ENCODE assay signal across 8 mouse cellular contexts in the genomic region with DNA sequence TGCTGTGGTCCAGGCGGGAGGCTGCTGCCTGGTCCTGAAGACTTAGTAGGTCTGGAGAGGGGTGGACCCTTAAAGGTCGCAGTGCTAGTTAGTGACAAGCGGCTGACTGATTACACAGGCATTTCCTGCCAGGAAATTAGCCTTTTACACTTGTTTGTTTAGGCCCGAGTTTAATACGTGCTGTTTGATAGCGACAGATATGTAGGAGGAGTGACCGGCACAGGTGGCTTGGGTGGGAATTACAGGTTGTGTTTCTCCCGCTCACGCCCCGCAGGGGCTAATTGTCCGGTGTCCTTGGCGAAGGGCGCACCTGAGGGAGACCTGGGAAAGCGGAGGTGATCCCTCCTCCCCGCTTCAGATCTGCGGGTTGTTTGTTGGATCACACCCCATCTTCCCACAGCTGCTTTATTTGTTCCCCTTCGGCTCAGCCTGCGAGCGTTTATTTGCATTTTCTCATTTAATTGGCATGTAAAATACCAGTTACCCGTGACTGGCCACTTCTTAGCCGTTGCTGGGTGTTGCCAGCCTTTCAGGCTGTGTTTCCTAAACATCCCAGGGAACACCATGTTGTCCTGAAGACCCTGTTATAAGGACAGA. TPM values are rescaled to one million over a fixed set of nuclear protein-coding genes. Genes with fewer than 3 reads are reported as not detected.
A peak's percentile ranks its signal among the peaks of the same experiment; 100 is the strongest.
DNase-seq lines count a peak whose midpoint lies in the region; ATAC-seq and TF ChIP-seq lines count a peak whose summit lies in the region.

No protein-coding gene starts in this region.

- peak overlapping the region; percentile 45 for H3K4me2 ChIP-seq in forebrain, embryonic 12.5 days
- peak overlapping the region; percentile 51 for H3K4me2 ChIP-seq in kidney, embryonic 16.5 days (replicated peaks; ENCODE audit: low read depth, low read length)
- H3K4me2 ChIP-seq in neural tube, embryonic 14.5 days (ENCODE audit: low read depth, low read length): peak overlapping the region; percentile 46

- no peak overlapping the region for H3K9ac ChIP-seq in forebrain, embryonic 12.5 days
- peak overlapping the region; percentile 7 for H3K9ac ChIP-seq in kidney, embryonic 16.5 days (replicated peaks; ENCODE audit: low read length)
- peak overlapping the region; percentile 37; the same call in 1 of the 2 replicates for H3K9ac ChIP-seq in neural tube, embryonic 14.5 days (replicated peaks; ENCODE audit: low read depth, low read length)

- H3K9me3 ChIP-seq in forebrain, embryonic 12.5 days: no peaks in the 10 kb centered on the region
- no peaks in the 10 kb centered on the region; the same call in 1 of the 2 replicates for H3K9me3 ChIP-seq in kidney, embryonic 16.5 days (ENCODE audit: low read length)
- no peaks in the 10 kb centered on the region for H3K9me3 ChIP-seq in neural tube, embryonic 14.5 days (ENCODE audit: control insufficient read depth, low read length)

- H3K27ac ChIP-seq in layer of hippocampus, adult 2 months: no peak overlapping the region
- no peak overlapping the region for H3K27ac ChIP-seq in forebrain, embryonic 12.5 days
- H3K27ac ChIP-seq in kidney, embryonic 16.5 days (ENCODE audit: low read length): no peak overlapping the region
- H3K27ac ChIP-seq in neural tube, embryonic 14.5 days (ENCODE audit: low read depth, low read length): no peak overlapping the region

- no peak for ATAC-seq in forebrain, embryonic 12.5 days (ENCODE audit: low FRiP score)
- ATAC-seq in kidney, embryonic 16.5 days (ENCODE audit: low FRiP score, low TSS enrichment): 0 out of 2 replicates have a peak, but pooled peaks have one; percentile 49
- no peak; the same call in 1 of the 2 replicates for ATAC-seq in neural tube, embryonic 14.5 days (ENCODE audit: low read depth)

- H3K4me3 ChIP-seq in layer of hippocampus, adult 2 months: peak overlapping the region; percentile 24; the same call in 1 of the 2 replicates
- no peak overlapping the region; the same call in 1 of the 2 replicates for H3K4me3 ChIP-seq in forebrain, embryonic 12.5 days (replicated peaks)
- H3K4me3 ChIP-seq in kidney, embryonic 16.5 days (ENCODE audit: low read length): peak overlapping the region; percentile 21
- H3K4me3 ChIP-seq in neural tube, embryonic 14.5 days (ENCODE audit: low read depth, low read length): peak overlapping the region; percentile 15; the same call in 1 of the 2 replicates

- H3K4me1 ChIP-seq in forebrain, embryonic 12.5 days: peaks cover 24% of the 10 kb centered on the region
- peaks cover 11% of the 10 kb centered on the region for H3K4me1 ChIP-seq in kidney, embryonic 16.5 days (ENCODE audit: insufficient read depth, low read length)
- peaks cover 5% of the 10 kb centered on the region for H3K4me1 ChIP-seq in neural tube, embryonic 14.5 days (ENCODE audit: control insufficient read depth, insufficient read depth, low read length)

- no peak for TF ChIP-seq CTCF in layer of hippocampus, adult 2 months (conservative IDR thresholded peaks at IDR 0.05)

- DNase-seq in layer of hippocampus, adult 2 months (ENCODE audit: low spot score in 2 of 2): no peak
- DNase-seq in layer of hippocampus, postnatal 36 days: no peak
- no peak for DNase-seq in adrenal gland, adult 8-10 months
- DNase-seq in adrenal gland, adult 18-20 months (ENCODE audit: low spot score in 2 of 2): no peak
- DNase-seq in thymus, postnatal 4 days: no peak

- H3K36me3 ChIP-seq in forebrain, embryonic 12.5 days (replicated peaks): no peaks in the 10 kb centered on the region
- no peaks in the 10 kb centered on the region for H3K36me3 ChIP-seq in kidney, embryonic 16.5 days (ENCODE audit: insufficient read depth, low read length)
- no peaks in the 10 kb centered on the region for H3K36me3 ChIP-seq in neural tube, embryonic 14.5 days (ENCODE audit: control insufficient read depth, insufficient read depth, low read length)

- H3K27me3 ChIP-seq in forebrain, embryonic 12.5 days: peaks cover 23% of the 10 kb centered on the region; the same call in 1 of the 2 replicates
- no peaks in the 10 kb centered on the region for H3K27me3 ChIP-seq in kidney, embryonic 16.5 days (ENCODE audit: insufficient read depth, low read length)
- H3K27me3 ChIP-seq in neural tube, embryonic 14.5 days (ENCODE audit: control insufficient read depth, insufficient read depth, low read length): no peaks in the 10 kb centered on the region

- 8% methylated on average over 21 of the region's 21 CpGs for WGBS in forebrain, embryonic 12.5 days
- WGBS in kidney, embryonic 16.5 days: 2% methylated on average over 21 of the region's 21 CpGs
- 3% methylated on average over 21 of the region's 21 CpGs for WGBS in neural tube, embryonic 14.5 days

RNA-seq across cellular contexts. Expression of a gene that starts 25.1 kb away (rescaled TPM):
- total RNA-seq in layer of hippocampus, adult 2 months (2021): under 1 TPM in 1 of 2 experiments, not detected in 1; 0.41 TPM
- total RNA-seq in layer of hippocampus, postnatal 36 days (2021): under 1 TPM; 0.15 to 0.40 TPM
- 1.7 and 1.8 TPM in 2 replicates for polyA plus RNA-seq in forebrain, embryonic 12.5 days (2016; fragmentation: Nextera tagmentation; extraction: Ambion mirVana)
- 14.3 and 16.7 TPM in 2 replicates for polyA plus RNA-seq in kidney, embryonic 16.5 days (2015; fragmentation: Nextera tagmentation; extraction: Ambion mirVana)
- polyA plus RNA-seq in neural tube, embryonic 14.5 days (2014; fragmentation: Nextera tagmentation; extraction: Ambion mirVana): 0.12 and 0.86 TPM in 2 replicates
- under 1 TPM; 0.27 to 0.59 (median 0.41) TPM for total RNA-seq in adrenal gland, adult 8-10 months (2022)
- total RNA-seq in adrenal gland, adult 18-20 months (2021): 1 to 10 TPM; 1.1 to 3.5 TPM

RNA-seq across cellular contexts. Expression of a gene that starts 29.0 kb away (rescaled TPM):
- total RNA-seq in layer of hippocampus, adult 2 months (2021): 10 to 100 TPM; 58.9 to 60.5 TPM
- 10 to 100 TPM; 51.6 to 58.1 TPM for total RNA-seq in layer of hippocampus, postnatal 36 days (2021)
- 91.3 and 93.0 TPM in 2 replicates for polyA plus RNA-seq in forebrain, embryonic 12.5 days (2016; fragmentation: Nextera tagmentation; extraction: Ambion mirVana)
- polyA plus RNA-seq in kidney, embryonic 16.5 days (2015; fragmentation: Nextera tagmentation; extraction: Ambion mirVana): 126 TPM in 2 replicates
- polyA plus RNA-seq in neural tube, embryonic 14.5 days (2014; fragmentation: Nextera tagmentation; extraction: Ambion mirVana): 70.3 and 76.7 TPM in 2 replicates
- total RNA-seq in adrenal gland, adult 8-10 months (2022): 10 to 100 TPM; 68.5 to 72.8 (median 72.4) TPM
- 10 to 100 TPM; 61.2 to 62.1 TPM for total RNA-seq in adrenal gland, adult 18-20 months (2021)

RNA-seq across cellular contexts. Expression of a gene that starts 58.9 kb away (rescaled TPM):
- total RNA-seq in layer of hippocampus, adult 2 months (2021): 1 to 10 TPM; 1.9 to 2.5 TPM
- 1 to 10 TPM; 3.1 to 3.4 TPM for total RNA-seq in layer of hippocampus, postnatal 36 days (2021)
- polyA plus RNA-seq in forebrain, embryonic 12.5 days (2016; fragmentation: Nextera tagmentation; extraction: Ambion mirVana): 3.7 and 3.9 TPM in 2 replicates
- 3.7 and 4.4 TPM in 2 replicates for polyA plus RNA-seq in kidney, embryonic 16.5 days (2015; fragmentation: Nextera tagmentation; extraction: Ambion mirVana)
- 3.8 TPM in 2 replicates for polyA plus RNA-seq in neural tube, embryonic 14.5 days (2014; fragmentation: Nextera tagmentation; extraction: Ambion mirVana)
- total RNA-seq in adrenal gland, adult 8-10 months (2022): 1 to 10 TPM; 1.8 to 8.8 (median 2.2) TPM
- 10 to 100 TPM in 1 of 2 experiments, 1 to 10 TPM in 1; 3.8 to 12.2 TPM for total RNA-seq in adrenal gland, adult 18-20 months (2021)
